Mouse (Mus musculus) olfactory bulb, adult 2 months (tissue): ENCODE results near the gene Khk. TPM values are rescaled to one million over a fixed set of nuclear protein-coding genes. Genes with fewer than 3 reads are reported as not detected.
A peak's percentile ranks its signal among the peaks of the same experiment; 100 is the strongest.

Experiments used
- H3K27ac ChIP-seq: fragments of 200-500 bp; 2 replicates; pipeline ENCODE4 v1.5.1; 2012; ENCODE audit warnings: low read depth, low read length; ENCODE audit not compliant: insufficient read depth
- H3K4me1 ChIP-seq: fragments of 200-500 bp; 2 replicates; pipeline ENCODE4 v1.6.1; 2012; ENCODE audit warnings: low read length; ENCODE audit not compliant: control insufficient read depth, insufficient read depth
- H3K4me3 ChIP-seq: fragments of 200-500 bp; 2 replicates; pipeline ENCODE4 v1.5.1; 2012; ENCODE audit warnings: mild to moderate bottlenecking, low read depth, low read length, moderate library complexity; ENCODE audit not compliant: insufficient read depth
- CTCF ChIP-seq: fragments of 200-500 bp; IDR thresholded peaks from 2 replicates; pipeline ENCODE4 v1.5.1; 2012; ENCODE audit warnings: low read depth, mild to moderate bottlenecking, low read length, moderate library complexity; ENCODE audit not compliant: insufficient read depth
- POLR2A ChIP-seq: fragments of 200-500 bp; IDR thresholded peaks from 2 replicates; pipeline ENCODE4 v1.6.1; 2012; ENCODE audit warnings: mild to moderate bottlenecking, low read depth, low read length, moderate library complexity; ENCODE audit not compliant: insufficient read depth
- WGBS: fragments of 180-500 bp; shearing (Covaris S2); methylation state at CpG from one replicate; pipeline ENCODE4 v1.1.7; 2018; 5-methylcytosine and 5-hydroxymethylcytosine counted together
- polyA plus RNA-seq: library from polyadenylated mRNA; stranded (reverse); fragments of >200 nt; gene quantifications from 2 replicates; pipeline ENCODE4 v1.2.4, GENCODE M21; 2012; ENCODE audit warnings: low replicate concordance; ENCODE audit not compliant: missing spikeins, insufficient read depth, insufficient read length

Gene Khk
- polyA plus RNA-seq, 1 experiment: not detected

DNA sequence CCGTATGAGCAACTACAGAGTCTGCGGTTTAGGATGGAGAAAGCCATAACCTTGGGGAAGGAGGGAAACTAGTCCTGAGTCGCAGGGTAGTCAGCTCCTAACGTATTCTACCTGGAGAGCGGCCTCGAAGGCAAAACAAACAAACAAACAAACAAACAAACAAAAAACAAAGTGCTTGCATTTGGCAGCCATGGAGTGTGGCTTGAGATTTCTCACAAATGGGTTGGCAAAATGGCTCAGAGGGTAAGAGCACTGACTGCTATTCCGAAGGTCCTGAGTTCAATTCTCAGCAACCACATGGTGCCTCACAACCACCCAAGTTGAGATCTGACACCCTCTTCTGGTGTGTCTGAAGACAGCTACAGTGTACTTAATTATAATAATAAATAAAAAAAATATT is 11.4 kb upstream of the Khk start:
- peaks cover 17% of the 10 kb centered on the region for H3K4me1 ChIP-seq
- no peak overlapping the region for H3K27ac ChIP-seq
- no peak for TF ChIP-seq POLR2A
- TF ChIP-seq CTCF: no peak
- 92% methylated on average over 7 of the region's 7 CpGs for WGBS
- H3K4me3 ChIP-seq: no peak overlapping the region

DNA sequence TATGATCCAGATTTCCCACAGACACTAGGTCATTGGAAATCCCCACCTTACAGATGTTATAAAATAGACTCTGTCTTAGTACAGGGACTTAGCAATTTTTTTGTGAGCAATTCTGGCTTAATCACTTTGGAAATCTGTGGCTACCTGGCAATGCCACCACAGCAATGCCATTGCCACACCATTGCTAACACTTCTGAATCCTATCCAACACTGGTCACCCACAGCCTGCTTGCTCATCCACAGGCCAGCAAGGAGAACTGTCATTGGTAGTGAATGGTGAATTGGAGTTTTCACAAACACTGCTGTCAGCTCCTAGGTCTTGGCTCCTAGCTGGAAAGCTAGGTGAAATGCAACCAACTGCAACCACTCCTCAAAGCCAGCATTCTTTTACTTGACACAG is 10.8 kb upstream of the Khk start:
- Histone ChIP-seq H3K4me3 (no peak overlapping the region), H3K4me1 (peaks cover 18% of the 10 kb centered on the region), H3K27ac (no peak overlapping the region)
- no peak for TF ChIP-seq POLR2A
- TF ChIP-seq CTCF: no peak

GRCm38 (mm10) chr5:30912156-30912555 is 9.1 kb upstream of the Khk start:
- H3K4me1 ChIP-seq: peaks cover 22% of the 10 kb centered on the region
- 46% methylated on average over 5 of the region's 5 CpGs for WGBS
- no peak overlapping the region for H3K27ac ChIP-seq
- H3K4me3 ChIP-seq: no peak overlapping the region
- TF ChIP-seq CTCF (no peak), POLR2A (no peak)

GRCm38 (mm10) chr5:30913060-30913841 is 8.0 kb upstream of the Khk start, which contains the start of gene Emilin1:
Gene Emilin1, plus strand, starts transcription at chr5:30913402.
- Histone ChIP-seq H3K4me3 (0 out of 2 replicates have a peak within 1 kb of the TSS, but pooled peaks have one; percentile 3), H3K4me1 (peaks cover 18% of the 10 kb centered on the region), H3K27ac (no peak within 1 kb of the TSS)
- TF ChIP-seq POLR2A: no peak
- TF ChIP-seq CTCF: no peak
- 38% methylated on average over 13 of the region's 13 CpGs for WGBS

DNA sequence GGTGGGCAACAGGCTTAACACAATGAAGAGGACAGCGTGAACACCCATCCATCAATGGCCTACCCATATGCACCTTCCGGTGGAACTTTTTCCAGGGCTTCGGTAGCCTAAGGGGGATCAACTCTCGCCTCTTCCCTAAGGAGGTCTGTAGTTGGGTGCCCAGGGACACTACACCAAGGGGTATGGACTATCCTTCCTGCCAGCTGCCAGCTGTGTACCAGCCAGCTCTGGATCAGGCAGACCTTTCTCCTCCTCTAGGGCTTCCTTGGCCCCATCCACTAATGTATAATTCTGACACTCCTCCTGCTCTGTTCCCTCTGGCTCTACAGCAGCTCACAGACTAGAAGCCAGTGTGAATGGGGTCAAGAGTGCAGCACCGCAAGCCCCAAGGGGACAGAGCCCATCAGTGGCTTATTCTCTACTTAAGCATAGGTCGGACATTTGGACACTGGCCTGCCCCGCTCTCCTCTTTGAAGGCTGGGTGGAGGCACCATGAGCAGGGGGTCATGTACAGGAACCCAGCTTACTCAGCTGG is 7.1 kb upstream of the Khk start:
- TF ChIP-seq CTCF: no peak
- no peak for TF ChIP-seq POLR2A
- WGBS: 89% methylated on average over 7 of the region's 7 CpGs
- Histone ChIP-seq H3K4me3 (no peak overlapping the region), H3K27ac (no peak overlapping the region), H3K4me1 (peaks cover 15% of the 10 kb centered on the region)

- Histone ChIP-seq H3K27ac (no peak overlapping the region), H3K4me3 (no peak overlapping the region), H3K4me1 (peaks cover 15% of the 10 kb centered on the region)
- no peak for TF ChIP-seq CTCF
- WGBS: 85% methylated on average over 6 of the region's 6 CpGs
Observed at GRCm38 (mm10) chr5:30914849-30915248, 6.4 kb upstream of the Khk start.

- TF ChIP-seq CTCF (no peak), POLR2A (no peak)
- H3K4me3 ChIP-seq: no peak overlapping the region
- H3K27ac ChIP-seq: 0 out of 2 replicates have a peak overlapping the region, but pooled peaks have one; percentile 6
- WGBS: 70% methylated on average over 9 of the region's 9 CpGs
- peaks cover 17% of the 10 kb centered on the region for H3K4me1 ChIP-seq
Observed at GRCm38 (mm10) chr5:30915456-30915855, 5.8 kb upstream of the Khk start.

GRCm38 (mm10) chr5:30915974-30916433 is 5.2 kb upstream of the Khk start:
- TF ChIP-seq CTCF (no peak), POLR2A (no peak)
- no peak overlapping the region for H3K4me3 ChIP-seq
- H3K27ac ChIP-seq: 0 out of 2 replicates have a peak overlapping the region, but pooled peaks have one; percentile 9
- peaks cover 22% of the 10 kb centered on the region for H3K4me1 ChIP-seq
- 2% methylated on average over 7 of the region's 7 CpGs for WGBS

GRCm38 (mm10) chr5:30916841-30917240 is 4.4 kb upstream of the Khk start:
- Histone ChIP-seq H3K4me3 (no peak overlapping the region), H3K27ac (no peak overlapping the region), H3K4me1 (peaks cover 26% of the 10 kb centered on the region)
- 93% methylated on average over 9 of the region's 9 CpGs for WGBS
- TF ChIP-seq POLR2A (no peak), CTCF (no peak)
